Mouse (Mus musculus) midbrain, embryonic 14.5 days (tissue): Measurements from ENCODE around the gene Nuak1. TPM values are rescaled to one million over a fixed set of nuclear protein-coding genes. Genes with fewer than 3 reads are reported as not detected.

Experiments
- ATAC-seq: fragments of 200-750 bp; cut with Nextera tagmentation; 2 replicates; pipeline ENCODE4 v1.8.0; 2017; ENCODE audit warnings: moderate number of reproducible peaks, moderate library complexity; ENCODE audit not compliant: low FRiP score, low TSS enrichment
- DNase-seq: peaks from one replicate; pipeline ENCODE4 v3.0.0-alpha.2; 2015
- H3K27ac ChIP-seq: fragments of 300-500 bp; sonication (generic); replicated peaks from 2 replicates; pipeline ENCODE4 v1.5.1; 2014; ENCODE audit warnings: mild to moderate bottlenecking, low read depth, low read length, moderate library complexity
- H3K27me3 ChIP-seq: fragments of 300-500 bp; sonication (generic); 2 replicates; pipeline ENCODE4 v1.6.1; 2014; ENCODE audit warnings: low read length, control low read depth, mixed read lengths; ENCODE audit not compliant: control insufficient read depth, insufficient read depth
- H3K36me3 ChIP-seq: fragments of 300-500 bp; sonication (generic); 2 replicates; pipeline ENCODE4 v1.6.1; 2014; ENCODE audit warnings: low read length, control low read depth; ENCODE audit not compliant: control insufficient read depth, insufficient read depth
- H3K4me1 ChIP-seq: fragments of 300-500 bp; sonication (generic); 2 replicates; pipeline ENCODE4 v1.6.1; 2014; ENCODE audit warnings: mild to moderate bottlenecking, antibody characterized with exemption, low read length, control low read depth; ENCODE audit not compliant: control insufficient read depth, insufficient read depth
- H3K4me2 ChIP-seq: fragments of 300-500 bp; sonication (generic); 2 replicates; pipeline ENCODE4 v1.6.1; 2014; ENCODE audit warnings: mild to moderate bottlenecking, low read length, moderate library complexity
- H3K4me3 ChIP-seq: fragments of 300-500 bp; sonication (generic); replicated peaks from 2 replicates; pipeline ENCODE4 v1.5.1; 2014; ENCODE audit warnings: low read depth, low read length
- H3K9ac ChIP-seq: fragments of 300-500 bp; sonication (generic); replicated peaks from 2 replicates; pipeline ENCODE4 v1.6.1; 2014; ENCODE audit warnings: mild to moderate bottlenecking, low read length, moderate library complexity
- H3K9me3 ChIP-seq: fragments of 300-500 bp; sonication (generic); 2 replicates; pipeline ENCODE4 v1.6.1; 2016; ENCODE audit warnings: low read length, control low read depth, mixed read lengths; ENCODE audit not compliant: control insufficient read depth
- WGBS: fragments of 180-500 bp; shearing (Covaris S2); extraction: QIAGEN DNeasy Blood & Tissue Kit; methylation state at CpG from one replicate; pipeline ENCODE4 v1.1.7; 2014; 5-methylcytosine and 5-hydroxymethylcytosine counted together
- polyA plus RNA-seq: library from polyadenylated mRNA; unstranded; fragments of >200 nt; fragmentation: Nextera tagmentation; extraction: Ambion mirVana; gene quantifications from 2 replicates; pipeline ENCODE4 v1.2.1, GENCODE M21; 2014

Nuak1 gene
- polyA plus RNA-seq, 1 experiment from 2014 or later = 5.4 TPM

DNA sequence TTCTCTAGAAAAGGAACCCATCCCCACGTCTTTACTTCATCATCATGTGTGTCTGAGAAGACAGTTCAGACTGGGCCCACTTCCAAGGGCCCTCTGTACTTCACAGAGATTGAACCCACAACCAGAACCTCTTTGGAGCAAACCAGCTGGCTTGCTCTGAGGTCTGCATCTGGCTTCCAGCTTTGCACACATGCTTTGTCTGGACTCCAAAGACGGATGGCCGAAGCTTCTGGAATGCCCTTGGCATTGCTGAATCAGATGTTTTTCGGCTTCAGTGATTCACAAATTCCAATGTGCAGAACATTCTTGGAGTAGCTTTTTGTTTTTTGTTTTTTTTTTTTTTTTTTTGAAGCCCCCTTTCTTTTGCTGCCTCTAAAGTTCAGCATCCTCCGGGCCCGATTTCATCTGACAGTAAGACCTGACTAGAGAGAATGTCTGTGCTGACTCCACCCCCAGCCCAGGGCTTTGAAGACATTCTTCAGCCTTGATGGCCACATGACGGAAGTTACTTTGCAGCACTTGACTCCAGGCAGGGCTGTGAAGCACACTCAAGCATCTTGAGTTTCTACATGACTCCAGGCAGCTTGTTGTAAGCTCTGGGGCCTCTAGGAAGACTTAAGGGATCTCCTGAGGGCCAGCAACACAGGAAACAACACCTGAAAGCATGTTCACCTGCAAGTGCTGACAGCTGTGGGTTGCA lies 75.1 kb downstream of the Nuak1 start:
- Histone ChIP-seq H3K27ac (no peak overlapping the region), H3K9ac (no peak overlapping the region), H3K4me1 (no peaks in the 10 kb centered on the region), H3K36me3 (no peaks in the 10 kb centered on the region), H3K9me3 (no peaks in the 10 kb centered on the region), H3K27me3 (no peaks in the 10 kb centered on the region), H3K4me3 (no peak overlapping the region), H3K4me2 (no peak overlapping the region)
- ATAC-seq (no peak), DNase-seq (no peak)
- WGBS = 88% methylated on average over 7 of the region's 7 CpGs

DNA sequence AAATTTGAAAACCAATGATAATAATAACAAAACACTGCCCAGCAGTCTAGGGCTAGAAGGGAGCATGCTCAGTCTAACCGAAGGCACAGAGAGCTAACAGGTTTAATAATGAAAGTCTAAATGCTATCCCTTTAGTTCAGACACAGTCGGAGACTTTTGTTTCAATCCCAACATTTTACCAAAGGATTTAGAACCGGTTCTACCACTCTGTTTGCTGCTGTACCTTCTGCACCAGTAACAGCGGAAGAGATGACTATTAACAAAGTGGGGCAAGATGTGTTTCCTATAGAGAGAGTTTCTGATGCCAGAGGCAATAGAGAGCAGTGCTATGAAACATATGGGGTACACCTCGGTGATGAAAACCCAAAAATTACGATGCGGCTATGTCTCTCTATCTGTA lies 76.6 kb downstream of the Nuak1 start:
- H3K4me3 ChIP-seq = no peak overlapping the region
- no peaks in the 10 kb centered on the region for H3K4me1 ChIP-seq
- H3K27me3 ChIP-seq = no peaks in the 10 kb centered on the region
- H3K9ac ChIP-seq = no peak overlapping the region
- no peaks in the 10 kb centered on the region for H3K36me3 ChIP-seq
- H3K4me2 ChIP-seq = no peak overlapping the region
- no peaks in the 10 kb centered on the region for H3K9me3 ChIP-seq
- ATAC-seq = no peak
- DNase-seq = no peak
- 89% methylated on average over 7 of the region's 7 CpGs for WGBS
- no peak overlapping the region for H3K27ac ChIP-seq

DNA sequence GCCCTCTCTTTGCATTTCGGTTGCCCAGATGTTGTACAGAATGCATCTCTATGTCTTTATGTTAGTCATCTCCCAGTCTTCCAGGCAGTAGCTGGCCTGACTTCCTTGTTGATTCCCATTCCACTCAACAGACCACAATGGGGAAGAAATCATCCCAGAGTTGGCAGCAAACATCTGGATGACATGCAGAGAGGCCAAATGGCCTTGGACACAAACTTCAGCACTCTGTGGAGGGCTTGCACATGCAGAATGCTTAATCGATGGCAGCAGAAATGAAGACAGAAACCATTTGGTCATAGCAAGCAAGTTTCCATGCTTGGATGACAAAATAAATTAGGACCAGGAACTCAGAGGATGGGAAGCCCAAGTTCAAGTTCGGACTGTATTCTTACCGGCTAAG lies 79.4 kb downstream of the Nuak1 start:
- H3K9ac ChIP-seq = no peak overlapping the region
- H3K4me2 ChIP-seq = no peak overlapping the region
- H3K4me3 ChIP-seq = no peak overlapping the region
- H3K27ac ChIP-seq = no peak overlapping the region
- H3K4me1 ChIP-seq = no peaks in the 10 kb centered on the region
- WGBS = 93% methylated on average over 4 of the region's 4 CpGs
- no peak for DNase-seq
- ATAC-seq = no peak
- no peaks in the 10 kb centered on the region for H3K27me3 ChIP-seq
- no peaks in the 10 kb centered on the region for H3K36me3 ChIP-seq
- no peaks in the 10 kb centered on the region for H3K9me3 ChIP-seq

DNA sequence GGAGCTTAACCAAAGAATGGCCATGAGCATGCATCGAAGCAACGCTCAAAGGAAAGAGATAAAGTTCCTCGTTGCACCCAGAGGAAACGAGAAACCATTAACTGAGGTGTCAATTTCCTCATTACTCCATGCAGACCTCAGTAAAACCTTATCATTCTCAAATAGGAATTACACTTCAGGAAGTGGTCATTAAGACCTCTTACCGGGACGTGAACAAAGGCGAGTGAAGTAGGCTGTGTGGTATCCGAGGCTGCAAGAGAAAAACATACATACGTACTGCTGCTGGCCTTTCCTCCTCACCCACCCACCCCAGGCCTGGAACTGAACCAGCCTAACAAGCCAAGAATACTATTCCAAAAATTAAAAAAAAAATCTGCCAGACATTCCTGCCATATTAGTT lies 80.0 kb downstream of the Nuak1 start:
- Histone ChIP-seq H3K4me2 (no peak overlapping the region), H3K36me3 (no peaks in the 10 kb centered on the region), H3K4me1 (no peaks in the 10 kb centered on the region), H3K9me3 (no peaks in the 10 kb centered on the region), H3K27me3 (no peaks in the 10 kb centered on the region), H3K27ac (no peak overlapping the region), H3K9ac (no peak overlapping the region), H3K4me3 (no peak overlapping the region)
- 97% methylated on average over 9 of the region's 9 CpGs for WGBS
- DNase-seq (no peak), ATAC-seq (no peak)

DNA sequence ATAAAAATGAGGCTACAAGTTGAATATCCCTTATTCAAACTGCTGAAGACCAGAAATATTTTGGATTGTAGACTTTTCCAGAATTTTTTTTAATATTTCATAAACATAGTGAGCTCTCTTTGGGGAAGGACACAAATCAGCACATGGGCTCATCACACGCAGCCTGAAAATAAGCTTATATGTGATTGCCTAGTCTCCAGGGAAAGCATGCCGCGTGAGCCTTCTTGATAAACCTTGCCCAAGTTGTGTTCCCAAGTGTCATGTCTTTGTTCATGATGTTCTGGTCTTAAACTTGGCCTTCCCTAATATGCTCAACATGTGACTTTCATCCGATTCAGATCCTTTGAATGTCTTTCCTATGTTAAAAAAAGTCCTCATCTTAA lies 81.7 kb downstream of the Nuak1 start:
- H3K36me3 ChIP-seq = no peaks in the 10 kb centered on the region
- DNase-seq (no peak), ATAC-seq (no peak)
- H3K4me3 ChIP-seq = no peak overlapping the region
- H3K27me3 ChIP-seq = no peaks in the 10 kb centered on the region
- 91% methylated on average over 4 of the region's 4 CpGs for WGBS
- no peaks in the 10 kb centered on the region for H3K9me3 ChIP-seq
- H3K27ac ChIP-seq = no peak overlapping the region
- H3K4me1 ChIP-seq = no peaks in the 10 kb centered on the region
- no peak overlapping the region for H3K4me2 ChIP-seq
- no peak overlapping the region for H3K9ac ChIP-seq

DNA sequence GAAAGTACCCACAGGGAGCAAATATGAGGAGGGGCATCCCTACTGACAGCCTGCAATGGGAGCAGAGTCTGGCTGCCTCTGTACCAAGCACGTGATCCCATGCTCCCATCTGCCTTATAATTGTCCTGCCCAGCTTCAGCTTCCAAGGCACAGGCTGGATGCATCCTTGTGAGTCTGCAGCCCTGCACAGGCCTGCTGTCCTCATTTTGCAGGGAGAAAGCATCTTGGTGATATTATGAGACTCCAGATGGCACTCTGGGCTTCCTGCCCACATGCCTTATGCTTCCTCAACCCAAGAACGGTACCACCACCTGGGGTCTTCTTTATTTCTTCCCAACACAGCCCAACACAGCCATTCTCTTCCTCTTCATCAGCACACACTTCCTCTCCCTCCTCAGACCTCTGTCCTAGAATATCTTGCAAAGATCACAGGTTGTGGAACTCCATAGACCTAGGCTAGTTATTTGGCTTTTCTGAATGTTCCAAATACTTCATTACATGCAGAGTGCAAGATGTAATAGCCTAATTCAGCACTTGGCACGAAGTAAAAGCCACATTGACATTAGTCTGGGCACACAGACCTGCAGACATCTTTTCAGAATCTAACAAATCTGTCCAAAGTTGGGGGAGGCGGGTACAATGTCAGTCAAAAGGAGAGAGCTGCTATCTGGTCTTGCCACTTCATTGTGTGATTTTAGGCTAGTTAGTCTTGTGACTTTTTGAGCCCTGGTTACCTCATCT lies 82.2 kb downstream of the Nuak1 start:
- H3K27ac ChIP-seq = no peak overlapping the region
- ATAC-seq (peak; percentile 67), DNase-seq (peak; percentile 48)
- no peaks in the 10 kb centered on the region for H3K9me3 ChIP-seq
- H3K27me3 ChIP-seq = no peaks in the 10 kb centered on the region
- no peak overlapping the region for H3K4me3 ChIP-seq
- no peaks in the 10 kb centered on the region for H3K4me1 ChIP-seq
- no peak overlapping the region for H3K9ac ChIP-seq
- 75% methylated on average over 4 of the region's 4 CpGs for WGBS
- no peak overlapping the region for H3K4me2 ChIP-seq
- no peaks in the 10 kb centered on the region for H3K36me3 ChIP-seq

DNA sequence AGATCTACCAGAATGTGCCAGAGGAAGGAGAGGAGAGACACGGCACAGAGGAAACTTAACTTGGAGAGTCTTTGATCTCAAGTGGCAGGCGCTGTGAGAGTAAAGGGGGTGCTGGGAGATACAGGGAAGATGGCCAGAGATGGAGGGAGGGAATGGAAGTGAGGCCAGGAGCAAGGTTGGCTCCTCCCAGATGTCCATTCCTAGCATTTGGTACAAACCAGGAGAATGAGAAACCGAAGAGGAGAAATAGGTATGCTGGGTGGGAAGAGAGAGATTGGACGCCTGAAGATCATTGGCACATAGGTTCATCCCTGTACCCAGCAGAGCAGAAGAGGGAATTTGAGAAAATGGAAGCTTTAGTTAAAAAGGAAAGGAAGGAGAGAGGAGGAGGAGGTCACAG lies 82.8 kb downstream of the Nuak1 start:
- no peak for ATAC-seq
- Histone ChIP-seq H3K27ac (no peak overlapping the region), H3K36me3 (no peaks in the 10 kb centered on the region), H3K4me2 (no peak overlapping the region), H3K27me3 (no peaks in the 10 kb centered on the region), H3K4me1 (no peaks in the 10 kb centered on the region), H3K9me3 (no peaks in the 10 kb centered on the region), H3K9ac (no peak overlapping the region), H3K4me3 (no peak overlapping the region)
- 88% methylated on average over 4 of the region's 4 CpGs for WGBS
- DNase-seq = no peak

DNA sequence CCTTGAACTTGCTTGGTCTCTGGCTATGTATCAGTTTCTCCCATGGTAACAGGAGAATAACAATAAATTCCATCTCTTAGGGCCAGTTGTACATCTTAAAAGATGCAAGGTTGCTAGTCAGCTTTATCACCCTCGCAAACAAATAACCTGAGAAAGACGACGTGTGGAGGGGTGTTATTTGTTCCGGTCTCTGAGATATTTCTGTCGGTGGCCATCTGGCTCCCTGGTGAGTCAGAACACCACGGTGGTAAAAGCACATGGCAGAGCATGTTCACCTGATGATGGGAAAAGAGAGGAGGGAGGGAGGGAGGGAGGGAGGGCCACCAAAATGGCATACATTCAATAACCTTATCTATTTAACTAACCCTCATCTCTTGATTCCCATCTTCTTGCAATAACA lies 86.1 kb downstream of the Nuak1 start:
- Histone ChIP-seq H3K9ac (no peak overlapping the region), H3K4me2 (no peak overlapping the region), H3K4me3 (no peak overlapping the region), H3K36me3 (no peaks in the 10 kb centered on the region), H3K27ac (no peak overlapping the region), H3K27me3 (no peaks in the 10 kb centered on the region), H3K4me1 (no peaks in the 10 kb centered on the region), H3K9me3 (no peaks in the 10 kb centered on the region)
- DNase-seq (no peak), ATAC-seq (no peak)
- WGBS = 89% methylated on average over 6 of the region's 6 CpGs

DNA sequence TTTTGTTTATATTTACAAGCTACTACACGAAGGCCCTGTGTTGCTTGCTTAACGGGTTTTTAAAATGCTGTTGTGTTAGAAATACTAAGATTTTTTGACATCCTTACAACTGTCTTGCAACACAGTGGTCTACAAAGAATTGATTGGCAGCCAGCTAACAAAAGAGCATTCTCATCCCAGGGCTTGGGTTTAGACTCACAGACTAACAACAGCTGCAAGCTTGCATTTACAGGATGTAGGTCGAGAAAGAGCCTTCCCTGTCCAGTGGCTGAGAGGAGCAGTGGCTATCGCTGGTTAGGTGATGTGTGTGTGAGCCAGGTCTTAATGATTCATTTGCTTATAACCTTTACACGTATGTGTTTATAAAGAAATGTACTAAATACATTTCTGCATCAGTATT lies 94.7 kb downstream of the Nuak1 start:
- H3K9ac ChIP-seq = no peak overlapping the region
- H3K27ac ChIP-seq = no peak overlapping the region
- no peaks in the 10 kb centered on the region for H3K27me3 ChIP-seq
- no peak for ATAC-seq
- peak; percentile 9 for DNase-seq
- H3K4me1 ChIP-seq = no peaks in the 10 kb centered on the region
- no peak overlapping the region for H3K4me2 ChIP-seq
- H3K4me3 ChIP-seq = no peak overlapping the region
- no peaks in the 10 kb centered on the region for H3K36me3 ChIP-seq
- 56% methylated on average over 5 of the region's 5 CpGs for WGBS
- H3K9me3 ChIP-seq = no peaks in the 10 kb centered on the region
